Mouse (Mus musculus) heart, embryonic 11.5 days (tissue): ENCODE data around the gene Fgr. TPM values are rescaled to one million over a fixed set of nuclear protein-coding genes. Genes with fewer than 3 reads are reported as not detected.

Source experiments
- ATAC-seq: fragments of 200-750 bp; cut with Nextera tagmentation; replicated peaks from 2 replicates; pipeline ENCODE4 v1.8.0; 2017; ENCODE audit warnings: moderate library complexity; ENCODE audit not compliant: insufficient number of reproducible peaks, low FRiP score, low TSS enrichment
- H3K27ac ChIP-seq: fragments of 300-500 bp; sonication (generic); 2 replicates; pipeline ENCODE4 v1.5.1; 2014; ENCODE audit warnings: mild to moderate bottlenecking, low read depth, low read length
- H3K27me3 ChIP-seq: fragments of 300-500 bp; sonication (generic); 2 replicates; pipeline ENCODE4 v1.6.1; 2014; ENCODE audit warnings: mild to moderate bottlenecking, low read length, mixed read lengths; ENCODE audit not compliant: control insufficient read depth, insufficient read depth
- H3K36me3 ChIP-seq: fragments of 300-500 bp; sonication (generic); 2 replicates; pipeline ENCODE4 v1.6.1; 2014; ENCODE audit warnings: mild to moderate bottlenecking, low read length, moderate library complexity, mixed read lengths; ENCODE audit not compliant: control insufficient read depth, insufficient read depth
- H3K4me1 ChIP-seq: fragments of 300-500 bp; sonication (generic); 2 replicates; pipeline ENCODE4 v1.6.1; 2014; ENCODE audit warnings: low read length; ENCODE audit not compliant: control insufficient read depth, insufficient read depth
- H3K4me2 ChIP-seq: fragments of 300-500 bp; sonication (generic); 2 replicates; pipeline ENCODE4 v1.6.1; 2014; ENCODE audit warnings: mild to moderate bottlenecking, moderate library complexity
- H3K4me3 ChIP-seq: fragments of 300-500 bp; sonication (generic); 2 replicates; pipeline ENCODE4 v1.5.1; 2014; ENCODE audit warnings: low read depth, low read length
- H3K9ac ChIP-seq: fragments of 300-500 bp; sonication (generic); 2 replicates; pipeline ENCODE4 v1.6.1; 2014; ENCODE audit warnings: mild to moderate bottlenecking, low read depth, low read length, moderate library complexity
- H3K9me3 ChIP-seq: fragments of 300-500 bp; sonication (generic); replicated peaks from 2 replicates; pipeline ENCODE4 v1.6.1; 2016; ENCODE audit warnings: low read length; ENCODE audit not compliant: control insufficient read depth
- WGBS: fragments of 180-500 bp; shearing (Covaris S2); extraction: QIAGEN DNeasy Blood & Tissue Kit; methylation state at CpG from one replicate; pipeline ENCODE4 v1.1.7; 2014; ENCODE audit not compliant: insufficient replicate concordance; 5-methylcytosine and 5-hydroxymethylcytosine counted together
- polyA plus RNA-seq: library from polyadenylated mRNA; unstranded; fragments of >200 nt; fragmentation: Nextera tagmentation; extraction: Ambion mirVana; gene quantifications from 2 replicates; pipeline ENCODE4 v1.2.1, GENCODE M21; 2014

Fgr gene
- polyA plus RNA-seq, 1 experiment from 2014 or later, result 0.40 TPM

DNA sequence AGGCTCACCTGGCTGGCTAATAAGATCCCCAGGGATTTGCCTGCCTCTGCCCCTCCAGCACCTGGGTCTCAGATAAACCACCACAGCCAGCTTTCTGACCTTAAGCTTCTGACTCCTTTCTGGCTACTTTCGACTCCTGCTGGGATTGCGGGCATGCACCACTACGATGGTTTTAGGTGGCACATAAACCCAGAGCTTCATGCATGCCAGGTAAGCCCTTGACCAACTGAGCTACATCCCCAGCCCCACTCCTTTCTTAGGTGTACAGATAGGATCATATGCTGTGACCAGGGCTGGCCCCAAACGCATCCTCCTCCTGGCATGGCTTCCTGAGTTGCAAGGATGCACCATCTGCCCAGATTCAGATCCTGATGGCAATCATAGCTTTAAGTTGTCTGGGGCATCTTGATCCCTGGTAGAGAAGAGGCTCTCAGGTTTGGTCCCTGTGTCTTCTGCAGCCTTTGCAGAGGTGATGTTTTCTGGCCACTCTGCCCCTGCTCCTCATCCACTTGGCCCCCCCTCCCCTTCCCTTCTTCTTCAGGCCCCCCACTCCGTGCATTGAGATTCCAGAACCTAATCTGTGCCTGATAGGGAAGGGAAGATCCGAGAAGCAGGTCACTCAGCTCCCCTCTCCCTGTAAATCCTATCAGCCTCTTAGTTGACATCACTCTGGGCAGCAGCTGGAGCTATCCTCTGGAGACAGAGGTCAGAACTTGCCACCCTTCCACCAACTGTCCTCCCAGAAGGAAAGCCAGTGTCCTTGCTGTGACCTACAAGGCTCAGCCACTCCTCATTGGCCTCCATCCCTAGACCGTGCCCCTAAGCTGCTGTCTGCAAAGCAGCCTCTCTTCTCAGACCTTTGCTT, 19.1 kb upstream of the Fgr start:
- Histone ChIP-seq H3K9me3 (no peaks in the 10 kb centered on the region), H3K4me3 (no peak overlapping the region), H3K36me3 (no peaks in the 10 kb centered on the region), H3K9ac (0 out of 2 replicates have a peak overlapping the region, but pooled peaks have one; percentile 28), H3K4me1 (peaks cover 39% of the 10 kb centered on the region), H3K27me3 (no peaks in the 10 kb centered on the region), H3K4me2 (no peak overlapping the region), H3K27ac (peak overlapping the region; percentile 71)
- WGBS, result 54% methylated on average over 7 of the region's 7 CpGs
- ATAC-seq, result no peak

DNA sequence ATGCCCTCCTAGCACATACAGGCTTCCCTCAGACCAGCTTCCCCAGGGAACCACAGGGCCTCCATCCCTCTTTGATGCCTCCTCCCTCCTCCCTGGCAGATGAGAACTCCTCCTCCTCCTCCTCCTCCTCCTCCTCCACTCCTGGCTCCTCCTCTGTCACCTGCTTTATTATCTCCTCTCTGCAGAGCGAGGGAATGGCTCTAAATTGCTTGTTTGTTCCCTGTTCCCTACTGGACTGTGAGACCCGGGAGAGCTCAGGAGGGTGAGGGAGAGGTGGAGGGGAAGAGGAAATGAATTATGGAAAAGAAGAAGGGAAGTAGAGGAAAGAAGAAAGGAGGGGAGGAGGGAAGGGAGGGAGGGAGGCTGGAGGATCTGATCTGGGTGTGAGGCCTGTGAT, 18.5 kb upstream of the Fgr start:
- H3K4me2 ChIP-seq, result no peak overlapping the region
- no peak overlapping the region for H3K4me3 ChIP-seq
- peak overlapping the region; percentile 71 for H3K27ac ChIP-seq
- peaks cover 39% of the 10 kb centered on the region for H3K4me1 ChIP-seq
- no peaks in the 10 kb centered on the region for H3K9me3 ChIP-seq
- WGBS, result 8% methylated on average over 2 of the region's 2 CpGs
- no peaks in the 10 kb centered on the region for H3K27me3 ChIP-seq
- no peaks in the 10 kb centered on the region for H3K36me3 ChIP-seq
- 0 out of 2 replicates have a peak overlapping the region, but pooled peaks have one; percentile 28 for H3K9ac ChIP-seq
- ATAC-seq, result no peak

DNA sequence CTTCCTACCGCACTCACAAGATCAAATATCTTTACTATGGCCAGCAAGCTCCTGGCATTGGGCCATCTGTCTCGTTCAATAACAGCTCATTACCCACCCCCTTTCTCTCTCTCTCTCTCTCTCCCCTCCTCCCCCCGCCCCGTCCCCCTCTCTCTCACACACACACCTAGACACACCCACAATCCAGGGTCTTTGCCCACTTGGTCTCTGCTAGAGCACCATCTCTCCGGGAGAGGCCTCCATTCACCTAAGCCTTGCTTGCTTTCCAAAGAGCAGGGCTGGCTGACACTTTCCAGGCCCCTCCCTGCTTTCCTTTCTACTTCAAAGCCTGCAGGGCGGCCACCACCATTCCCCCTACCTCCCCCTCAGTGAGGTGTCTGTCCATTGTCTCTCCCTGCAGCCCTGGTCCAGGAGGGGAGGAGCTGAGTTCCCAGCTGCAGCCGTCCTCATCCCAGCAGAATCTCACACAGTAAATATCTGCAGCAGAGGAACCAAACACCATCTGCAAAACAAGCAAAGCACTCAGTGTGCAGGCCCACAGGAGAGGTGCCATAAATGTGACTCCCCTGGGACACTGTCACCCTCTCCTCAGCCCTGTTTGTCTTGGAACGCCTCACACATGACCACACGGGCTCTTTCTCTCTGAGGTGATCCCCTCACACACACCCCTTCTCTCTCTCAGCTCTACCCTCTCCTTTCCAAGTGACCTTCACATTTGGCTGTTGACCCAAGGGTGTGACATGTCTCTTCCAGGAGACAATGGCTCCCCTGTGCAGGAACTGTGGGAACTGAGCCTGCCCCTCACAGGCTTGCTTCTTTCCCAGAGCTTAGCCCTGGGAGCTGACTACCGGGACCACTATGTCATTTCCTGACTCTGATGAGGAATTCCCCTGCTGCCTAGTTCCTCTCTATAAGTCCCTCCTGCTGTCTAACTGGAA, 14.9 kb upstream of the Fgr start:
- Histone ChIP-seq H3K4me3 (no peak overlapping the region), H3K9me3 (no peaks in the 10 kb centered on the region), H3K27ac (peak overlapping the region; percentile 87), H3K4me1 (peaks cover 47% of the 10 kb centered on the region), H3K27me3 (no peaks in the 10 kb centered on the region), H3K36me3 (no peaks in the 10 kb centered on the region), H3K4me2 (peak overlapping the region; percentile 23), H3K9ac (peak overlapping the region; percentile 39; the same call in 1 of the 2 replicates)
- WGBS, result 5% methylated on average over 10 of the region's 10 CpGs
- peak; percentile 47 for ATAC-seq

DNA sequence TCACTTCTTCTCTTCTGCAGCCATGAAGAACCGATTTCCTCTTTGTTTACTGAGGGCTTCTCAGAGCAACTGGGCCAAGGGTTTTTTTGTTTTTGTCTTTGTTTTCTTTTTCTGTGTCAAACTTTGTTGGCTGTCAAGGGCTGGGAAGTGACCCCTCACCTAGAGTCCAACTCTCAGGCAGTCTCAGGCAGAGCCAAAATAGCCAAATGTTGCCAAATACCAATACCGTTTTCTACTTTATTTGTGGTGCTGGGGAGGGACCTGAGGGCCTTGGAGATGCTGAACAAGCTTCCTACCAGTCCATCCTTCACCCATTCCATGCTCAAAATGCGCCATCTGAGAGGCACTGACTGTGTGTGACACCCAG, 14.2 kb upstream of the Fgr start:
- H3K4me3 ChIP-seq, result no peak overlapping the region
- no peaks in the 10 kb centered on the region for H3K27me3 ChIP-seq
- no peaks in the 10 kb centered on the region for H3K9me3 ChIP-seq
- H3K36me3 ChIP-seq, result no peaks in the 10 kb centered on the region
- WGBS, result 52% methylated on average over 3 of the region's 3 CpGs
- peaks cover 52% of the 10 kb centered on the region for H3K4me1 ChIP-seq
- peak overlapping the region; percentile 87 for H3K27ac ChIP-seq
- ATAC-seq, result no peak
- H3K9ac ChIP-seq, result no peak overlapping the region
- H3K4me2 ChIP-seq, result no peak overlapping the region

DNA sequence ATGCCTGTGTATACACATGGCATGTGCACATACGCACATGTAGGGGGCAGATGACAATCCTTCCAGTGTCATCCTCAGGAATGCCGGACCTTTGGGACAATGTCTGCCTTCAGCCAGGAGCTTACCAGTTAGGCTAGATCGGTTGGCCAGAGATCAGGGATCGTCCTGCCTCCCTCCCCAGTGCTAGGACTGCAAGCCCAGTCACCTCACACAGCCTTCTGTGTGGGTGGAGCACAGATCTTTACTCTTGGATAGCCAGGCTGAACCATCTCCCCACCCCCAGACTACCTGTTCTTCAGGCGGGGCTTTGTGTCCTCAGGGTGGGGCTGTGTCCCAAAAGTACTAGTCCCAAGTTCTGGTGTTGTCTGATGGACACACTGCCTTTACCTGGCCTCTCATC, 13.6 kb upstream of the Fgr start:
- no peak overlapping the region for H3K4me2 ChIP-seq
- H3K9ac ChIP-seq, result no peak overlapping the region
- H3K4me1 ChIP-seq, result peaks cover 46% of the 10 kb centered on the region
- H3K27me3 ChIP-seq, result no peaks in the 10 kb centered on the region
- peak overlapping the region; percentile 87 for H3K27ac ChIP-seq
- no peaks in the 10 kb centered on the region for H3K36me3 ChIP-seq
- H3K4me3 ChIP-seq, result no peak overlapping the region
- no peak for ATAC-seq
- 47% methylated on average over 5 of the region's 5 CpGs for WGBS
- no peaks in the 10 kb centered on the region for H3K9me3 ChIP-seq

DNA sequence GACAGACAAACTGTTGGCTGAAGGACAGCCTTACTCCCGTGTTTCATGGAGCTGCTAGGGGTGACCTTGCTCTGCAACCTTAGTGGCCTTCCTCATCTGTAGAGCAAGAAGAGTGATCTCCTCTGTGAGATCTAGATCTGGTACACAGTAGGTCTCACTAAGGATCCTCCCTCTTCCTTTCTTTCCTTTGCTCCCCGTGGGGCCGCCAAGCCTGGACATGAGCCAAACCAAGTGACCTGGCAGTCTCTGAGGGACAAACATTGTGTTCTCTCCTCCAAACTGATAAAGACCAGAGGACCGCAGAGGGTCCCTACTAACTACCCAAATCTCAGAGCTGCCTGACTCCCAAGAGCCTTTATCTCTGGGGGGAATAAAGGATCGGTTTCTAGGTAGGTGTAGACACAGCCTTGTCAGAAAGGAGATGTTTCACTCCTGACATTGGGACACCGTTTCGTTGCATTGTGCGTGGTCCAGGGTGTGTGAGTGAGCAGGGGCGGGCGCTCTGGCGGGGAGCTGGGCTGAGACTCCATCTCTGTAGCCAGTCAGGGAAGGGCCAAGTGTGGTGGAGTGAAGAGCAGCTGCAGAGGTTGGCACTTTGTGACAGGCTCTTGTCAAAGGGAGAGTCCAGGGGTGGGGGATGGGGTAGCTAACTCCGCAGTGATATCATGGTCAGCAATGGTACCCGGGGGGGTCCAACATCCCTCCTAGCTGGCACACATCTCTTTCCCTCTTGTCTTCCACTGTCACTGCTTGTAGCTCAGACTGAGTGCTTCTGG, 12.8 kb upstream of the Fgr start:
- H3K4me1 ChIP-seq, result peaks cover 39% of the 10 kb centered on the region
- H3K36me3 ChIP-seq, result no peaks in the 10 kb centered on the region
- no peak overlapping the region for H3K4me3 ChIP-seq
- H3K9me3 ChIP-seq, result no peaks in the 10 kb centered on the region
- H3K27ac ChIP-seq, result peak overlapping the region; percentile 87
- H3K4me2 ChIP-seq, result peak overlapping the region; percentile 1; the same call in 1 of the 2 replicates
- 26% methylated on average over 13 of the region's 13 CpGs for whole genome bisulfite sequencing
- H3K9ac ChIP-seq, result peak overlapping the region; percentile 7; the same call in 1 of the 2 replicates
- 0 out of 2 replicates have a peak, but pooled peaks have one; percentile 22 for ATAC-seq
- no peaks in the 10 kb centered on the region for H3K27me3 ChIP-seq

DNA sequence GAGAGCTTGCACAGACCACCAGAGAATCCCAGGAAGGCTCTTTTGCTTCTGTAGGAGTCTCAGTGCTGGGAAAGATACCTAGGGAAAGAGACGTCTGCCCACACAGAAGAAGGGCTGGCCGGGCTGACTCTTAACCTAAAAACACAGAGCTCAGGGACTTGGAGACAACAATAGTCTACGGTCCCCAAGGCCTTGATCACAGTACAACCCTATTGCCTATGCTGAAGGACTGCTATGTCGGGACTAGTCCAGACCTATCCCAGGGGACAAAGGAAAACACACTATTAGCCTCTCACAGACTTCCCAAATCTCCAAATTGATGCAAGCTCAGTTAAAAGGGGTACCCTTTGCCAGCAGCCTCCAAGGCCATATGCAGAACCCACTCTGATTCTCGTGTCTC, 12.0 kb upstream of the Fgr start:
- Histone ChIP-seq H3K4me1 (peaks cover 37% of the 10 kb centered on the region), H3K4me2 (no peak overlapping the region), H3K9me3 (no peaks in the 10 kb centered on the region), H3K27me3 (no peaks in the 10 kb centered on the region), H3K9ac (no peak overlapping the region), H3K36me3 (no peaks in the 10 kb centered on the region), H3K27ac (peak overlapping the region; percentile 87; the same call in 1 of the 2 replicates), H3K4me3 (no peak overlapping the region)
- 72% methylated on average over 5 of the region's 5 CpGs for WGBS
- ATAC-seq, result no peak

DNA sequence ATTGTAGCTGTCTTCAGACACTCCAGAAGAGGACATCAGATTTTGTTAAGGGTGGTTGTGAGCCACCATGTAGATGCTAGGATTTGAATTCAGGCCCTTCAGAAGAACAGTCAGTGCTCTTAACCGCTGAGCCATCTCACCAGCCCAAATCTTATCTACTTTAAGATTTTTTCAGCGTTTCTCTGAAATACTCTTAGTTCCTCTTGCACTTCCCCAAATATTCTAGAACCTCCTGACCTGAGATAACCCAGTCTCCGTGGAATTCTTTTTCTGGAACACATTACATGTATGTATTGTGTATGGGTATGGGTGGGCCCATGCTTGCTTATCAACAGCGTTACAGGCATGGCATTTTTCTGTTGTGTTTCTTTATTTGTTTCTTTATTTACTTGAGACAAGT, 11.3 kb upstream of the Fgr start:
- Histone ChIP-seq H3K9ac (no peak overlapping the region), H3K36me3 (no peaks in the 10 kb centered on the region), H3K27ac (no peak overlapping the region), H3K27me3 (no peaks in the 10 kb centered on the region), H3K4me1 (peaks cover 37% of the 10 kb centered on the region), H3K4me2 (no peak overlapping the region), H3K9me3 (no peaks in the 10 kb centered on the region), H3K4me3 (no peak overlapping the region)
- WGBS, result 77% methylated on average over 4 of the region's 4 CpGs
- ATAC-seq, result no peak
